Mouse (Mus musculus) left cerebral cortex, postnatal 14 days (tissue): ENCODE measurements around the gene Ccndbp1. TPM values are rescaled to one million over a fixed set of nuclear protein-coding genes. Genes with fewer than 3 reads are reported as not detected.
"Not testable (repeated sequence)": the region's sequence is repeated elsewhere in the genome, so short reads cannot be mapped to it uniquely, and the experiment has no call there.

Experiments
- DNase-seq, 2 experiments: peaks; one replicate each; pipeline ENCODE4 v3.0.0; 2021 to 2022; ENCODE audit warnings: low spot score in 2 of 2, mixed read lengths in 1 of 2
- intact Hi-C: fragments of 180-260 bp; cut with DNase I; formaldehyde crosslinking; loops from one replicate; pipeline ENCODE4 v1.15.1; 2025
- long read RNA-seq, 2 experiments: library from polyadenylated mRNA; stranded (forward); transcript quantifications; one replicate each; pipeline ENCODE4 v2.0.0; 2021
- total RNA-seq, 2 experiments: library from RNA; stranded (reverse); gene quantifications; 2 replicates each; pipeline ENCODE4 v1.2.3; 2021

Ccndbp1 gene
- 10 to 100 TPM; 53.7 to 57.9 TPM for total RNA-seq
- long read RNA-seq, experiment 1, transcript Ccndbp1-201 (11 exons, 1,569 nt) = major isoform, 46 of 58 reads
- long read RNA-seq, experiment 1, partial matches to known transcripts = 1 of 58 reads
- long read RNA-seq, experiment 1, other reads (novel, unspliced or antisense) = 11 of 58 reads
- long read RNA-seq, experiment 2, transcript Ccndbp1-201 (11 exons, 1,569 nt) = major isoform, 40 of 48 reads
- long read RNA-seq, experiment 2, partial matches to known transcripts = 0 of 48 reads
- long read RNA-seq, experiment 2, other reads (novel, unspliced or antisense) = 7 of 48 reads

- intact Hi-C loops = no loop called here
- peak; percentile 79 to 84 for DNase-seq
Observed at GRCm38 (mm10) chr2:121007925-121008663, at the start of gene Ccndbp1. Ccndbp1 (plus strand) TSS chr2:121008403.

- DNase-seq = no peak
- intact Hi-C loops = no loop called here
Observed at GRCm38 (mm10) chr2:120959363-120959762, 48.8 kb upstream of the Ccndbp1 start.

GRCm38 (mm10) chr2:120959827-120960226 is 48.4 kb upstream of the Ccndbp1 start:
- DNase-seq = no peak
- intact Hi-C loops = no loop called here

DNA sequence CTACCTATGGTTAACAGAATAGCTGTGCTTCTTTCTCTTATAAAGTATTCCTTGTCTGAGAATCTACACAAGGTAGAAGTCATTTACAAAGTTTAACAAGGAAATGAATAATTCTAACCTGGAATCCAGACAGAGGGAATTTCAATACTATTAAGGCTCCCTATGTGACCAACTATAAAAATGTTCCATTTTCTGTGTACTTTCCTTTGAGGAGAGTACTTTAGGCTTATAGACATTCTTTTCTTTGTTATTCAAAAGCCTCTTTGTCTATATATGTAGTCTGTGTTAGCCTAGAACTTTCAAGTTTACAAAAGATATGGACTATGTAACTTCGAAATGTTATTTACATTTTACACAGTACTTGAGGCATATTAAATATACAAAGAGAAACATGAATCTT is 47.9 kb upstream of the Ccndbp1 start:
- intact Hi-C loops = no loop called here
- DNase-seq = no peak

DNA sequence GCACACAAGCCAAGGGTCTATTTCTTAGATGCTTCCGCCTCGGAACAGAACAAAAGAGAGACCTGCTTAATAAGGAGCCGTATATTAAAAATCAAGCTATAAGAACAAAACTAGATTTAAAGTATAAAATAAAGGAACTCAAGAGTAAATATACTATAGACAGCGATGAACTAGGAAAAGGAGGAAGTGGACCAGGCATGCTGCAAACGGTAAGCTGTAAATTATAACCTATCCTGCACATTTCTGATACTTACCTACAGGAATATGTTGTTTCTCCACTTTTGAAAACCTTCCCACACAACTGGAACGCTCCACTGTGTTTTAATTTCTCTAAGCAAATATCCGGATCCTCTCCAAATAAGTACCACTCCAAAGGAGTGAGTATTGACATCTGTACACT is 45.1 kb upstream of the Ccndbp1 start:
- no peak for DNase-seq
- intact Hi-C loops = no loop called here

GRCm38 (mm10) chr2:120965486-120965885 is 42.7 kb upstream of the Ccndbp1 start:
- intact Hi-C loops = no loop called here
- no peak for DNase-seq

GRCm38 (mm10) chr2:120970045-120970539 is 38.1 kb upstream of the Ccndbp1 start:
- peak in 1 of 2 experiments; percentile 20 for DNase-seq
- intact Hi-C loops = no loop called here

GRCm38 (mm10) chr2:120970559-120971080 is 37.6 kb upstream of the Ccndbp1 start, which contains the start of gene Ubr1:
Ubr1 (minus strand) TSS chr2:120970715.
- intact Hi-C loops = no loop called here
- peak; percentile 87 for DNase-seq

- intact Hi-C loops = no loop called here
- no peak for DNase-seq
Observed at GRCm38 (mm10) chr2:120971766-120972165, 36.4 kb upstream of the Ccndbp1 start.

DNA sequence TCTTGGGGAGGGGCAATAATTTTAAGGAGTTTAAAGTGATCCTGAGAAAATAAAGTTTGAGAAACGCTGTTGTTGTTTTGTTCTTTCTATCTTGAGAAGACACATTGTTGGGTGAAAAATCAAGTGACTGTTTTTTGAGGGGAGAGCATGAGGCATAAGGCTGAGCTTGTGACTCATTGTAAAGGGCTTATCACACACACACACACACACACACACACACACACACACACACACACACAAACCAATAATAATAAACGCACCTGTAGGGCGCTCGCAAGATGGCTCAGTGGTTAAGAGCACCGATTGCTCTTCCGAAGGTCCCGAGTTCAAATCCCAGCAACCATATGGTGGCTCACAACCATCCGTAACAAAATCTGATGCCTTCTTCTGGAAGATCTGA is 35.9 kb upstream of the Ccndbp1 start:
- intact Hi-C loops, DNase-seq: not testable (repeated sequence)

- intact Hi-C loops = no loop called here
- DNase-seq = no peak
Observed at GRCm38 (mm10) chr2:120972964-120973363, 35.2 kb upstream of the Ccndbp1 start.

GRCm38 (mm10) chr2:120976308-120976707 is 31.9 kb upstream of the Ccndbp1 start:
- DNase-seq = peak in 1 of 2 experiments; percentile 41
- intact Hi-C loops = loop anchor here (2.0 kb wide), 1 partner anchor 126 kb away; no protein-coding TSS in a partner anchor

DNA sequence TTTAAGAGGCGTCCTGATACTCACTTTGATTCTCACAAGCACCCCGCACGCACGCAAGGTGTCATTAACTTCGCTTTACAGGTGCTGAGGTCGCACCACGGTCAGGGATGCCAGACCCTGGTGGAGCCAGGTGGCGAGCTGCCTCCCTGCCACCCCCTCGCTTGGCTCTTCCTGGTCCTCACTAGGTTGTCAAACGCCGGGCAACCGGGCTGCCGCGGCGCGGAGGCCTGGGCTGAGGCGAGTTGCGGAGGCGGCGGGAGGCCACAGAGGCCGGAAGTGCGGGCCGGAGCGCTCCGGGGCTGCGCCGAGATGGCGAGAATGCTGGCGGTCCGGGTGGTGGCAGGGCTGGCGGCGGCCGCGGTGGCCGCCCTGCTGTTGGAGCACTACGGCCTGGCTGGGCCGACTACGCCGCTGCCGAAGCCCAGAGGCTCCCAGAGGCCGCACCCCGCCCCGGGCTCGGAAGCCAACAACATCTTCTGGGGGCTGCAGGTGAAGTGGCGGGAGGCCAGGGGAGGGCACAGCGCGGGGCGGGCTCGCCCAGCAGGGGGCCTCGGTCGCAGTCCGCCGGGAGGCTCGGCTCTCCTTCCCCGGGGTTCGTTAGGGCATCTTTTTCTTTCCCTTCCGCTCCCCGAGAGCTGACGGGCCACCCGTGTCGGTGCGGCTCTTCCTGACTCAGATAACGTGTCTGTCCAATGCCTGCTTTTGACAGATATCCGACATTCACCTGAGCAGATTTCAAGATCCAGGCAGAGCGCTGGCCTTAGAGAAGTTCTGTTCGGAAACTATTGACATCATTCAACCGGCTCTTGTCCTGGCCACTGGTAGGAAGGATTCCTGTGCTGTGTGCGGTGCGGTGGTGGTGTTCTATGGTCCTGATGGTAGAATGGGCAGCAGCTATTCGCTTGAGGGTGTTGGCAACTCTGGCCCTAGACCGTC is 30.9 kb upstream of the Ccndbp1 start, which contains the start of gene Tmem62:
TSS of gene Tmem62 (plus strand) at position 28 of the 936 bp plus-strand sequence.
- intact Hi-C loops = loop anchor here (2.0 kb wide), 1 partner anchor 126 kb away; no protein-coding TSS in a partner anchor
- peak; percentile 38 to 41 for DNase-seq

- intact Hi-C loops = loop anchor here (2.0 kb wide), 1 partner anchor 125 kb away; no protein-coding TSS in a partner anchor
- DNase-seq = no peak
Observed at GRCm38 (mm10) chr2:120977926-120978692, 30.1 kb upstream of the Ccndbp1 start.

GRCm38 (mm10) chr2:120978693-120979037 is 29.5 kb upstream of the Ccndbp1 start:
- no peak for DNase-seq
- intact Hi-C loops = no loop called here

DNA sequence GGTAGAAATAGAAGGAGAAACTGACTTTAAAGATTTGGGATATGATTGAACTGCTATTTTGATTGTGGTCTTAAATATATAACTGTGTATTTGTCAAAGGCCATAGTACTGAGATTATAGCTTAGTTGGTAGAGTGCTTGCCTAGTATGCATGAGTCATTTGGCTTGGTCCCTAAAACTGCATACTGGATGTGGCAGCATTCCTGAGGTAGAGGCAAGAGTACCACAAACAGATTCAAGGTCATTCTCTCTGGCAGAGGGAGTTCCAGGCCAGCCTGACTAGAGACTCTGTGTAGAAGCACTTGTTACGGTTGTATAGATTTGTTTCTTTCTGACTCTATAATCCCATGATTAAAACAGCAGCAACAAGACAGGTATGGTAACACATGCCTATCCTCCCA is 28.4 kb upstream of the Ccndbp1 start:
- intact Hi-C loops = no loop called here

GRCm38 (mm10) chr2:120980861-120981260 is 27.3 kb upstream of the Ccndbp1 start:
- no peak for DNase-seq
- intact Hi-C loops = no loop called here

More for the DNA sequence above, 28.4 kb upstream of the Ccndbp1 start:
- DNase-seq = no peak

DNA sequence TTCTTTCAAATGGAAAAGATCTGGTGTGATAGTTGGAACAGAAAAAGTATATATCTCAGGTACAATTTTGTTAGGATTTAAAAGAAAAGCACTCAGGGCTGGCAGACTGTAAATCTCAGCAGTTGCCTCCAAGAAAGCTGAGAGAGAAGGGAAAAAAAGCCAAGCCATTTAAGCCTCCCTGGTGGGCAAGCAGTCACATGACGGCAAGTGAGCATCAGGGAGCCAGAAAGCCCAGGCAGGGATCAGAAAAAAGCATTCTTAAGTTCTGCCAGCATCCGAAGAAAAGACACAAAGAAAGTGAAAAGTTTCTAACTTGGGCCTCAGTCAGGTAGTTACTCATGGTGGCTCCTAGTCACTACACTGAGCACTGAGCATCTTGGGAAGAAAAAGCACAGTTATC is 24.6 kb upstream of the Ccndbp1 start:
- no peak for DNase-seq
- intact Hi-C loops = no loop called here
